Mouse (Mus musculus): ENCODE measurements around the gene Foxe3.

The Foxe3 gene

GRCm38 (mm10) chr4:114913594-114913962 is 12.2 kb downstream of the Foxe3 start:
- DNase-seq: peak; percentile 31 to 52

DNA sequence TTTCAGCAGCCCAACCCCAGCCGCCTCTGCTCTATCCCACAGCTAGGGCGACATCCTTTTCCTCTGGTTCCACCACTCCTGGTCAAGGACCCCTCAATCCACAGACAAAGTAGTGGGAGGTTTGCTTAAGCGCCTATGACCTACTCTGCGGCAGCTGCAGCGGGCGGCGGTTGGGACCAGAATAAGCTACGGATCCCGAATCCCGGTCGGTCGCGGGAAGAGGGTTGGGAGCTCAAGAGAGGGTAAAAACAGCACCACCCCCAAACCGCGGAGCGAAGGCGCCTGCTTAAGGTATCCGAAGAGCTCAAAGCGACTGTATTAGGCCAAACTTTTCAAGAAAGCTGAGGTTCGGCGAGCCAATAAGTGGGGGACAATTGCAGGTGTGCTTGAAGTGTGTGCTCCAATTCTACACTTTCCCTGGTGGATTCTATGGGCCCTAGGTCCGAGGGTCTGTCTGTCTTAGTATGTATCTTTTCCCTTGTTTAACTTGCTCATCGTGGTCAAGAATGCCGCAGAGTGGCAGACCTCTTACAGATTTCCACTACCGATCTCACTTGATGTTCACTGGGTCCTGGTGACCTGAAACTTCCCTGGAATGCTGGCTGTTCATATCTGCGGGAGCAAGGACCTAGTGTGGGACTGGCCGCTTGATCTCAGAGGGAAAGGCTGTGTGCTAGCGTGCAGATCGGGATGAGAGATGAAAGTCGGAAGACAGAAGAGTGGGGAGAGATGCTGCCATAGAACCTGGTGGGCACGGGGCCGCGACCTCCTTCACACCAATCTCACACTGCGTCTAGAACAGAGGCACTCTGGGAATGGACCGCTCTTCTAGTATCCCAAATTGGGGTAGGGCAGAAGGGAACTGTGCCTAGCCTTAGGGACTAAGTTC is 12.9 kb downstream of the Foxe3 start:
- DNase-seq: no peak

GRCm38 (mm10) chr4:114909602-114910484 is 16.0 kb downstream of the Foxe3 start:
- no peak for DNase-seq

DNA sequence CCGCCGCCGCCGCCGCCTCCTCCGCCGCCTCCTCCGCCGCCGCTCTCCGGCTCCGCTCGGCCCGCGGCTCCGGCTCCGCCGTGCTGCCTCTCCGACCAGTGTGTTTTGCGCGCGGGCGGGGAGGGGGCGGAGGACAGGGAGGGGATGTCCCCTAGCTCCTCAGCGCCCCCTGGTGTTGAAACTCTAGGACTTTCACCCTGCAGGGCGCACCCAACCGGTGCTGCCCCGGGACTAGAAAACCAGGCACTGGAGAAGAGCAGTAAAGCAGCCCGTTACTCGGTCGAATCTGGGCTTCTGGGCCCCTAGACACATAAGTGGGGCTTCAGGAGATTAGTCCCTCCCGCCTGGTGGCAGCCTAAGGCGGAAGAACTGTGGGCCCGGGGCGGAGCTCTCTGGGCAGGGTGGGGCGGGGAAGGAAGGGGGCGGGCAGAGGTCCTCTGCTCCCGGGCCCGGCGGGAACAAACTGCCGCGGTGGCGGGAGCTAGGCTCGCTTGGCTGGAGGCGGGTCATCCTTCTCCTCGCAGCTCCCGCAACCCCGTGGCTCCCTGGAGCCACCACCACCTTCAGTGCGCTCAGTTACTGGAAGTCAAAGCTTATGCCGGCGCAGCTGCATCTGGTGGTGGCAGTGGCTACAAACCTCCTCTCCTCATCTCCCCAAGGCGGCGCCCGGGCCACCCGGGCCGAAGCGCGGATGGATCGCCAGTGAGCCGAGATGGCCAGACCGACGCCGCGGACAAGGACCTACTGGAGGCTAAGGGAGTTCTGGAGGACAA is 16.8 kb downstream of the Foxe3 start, which contains the start of gene Foxd2:
Foxd2 (minus strand) TSS at position 45 of the 773 bp plus-strand sequence.
- peak; percentile 78 to 85 for DNase-seq

DNA sequence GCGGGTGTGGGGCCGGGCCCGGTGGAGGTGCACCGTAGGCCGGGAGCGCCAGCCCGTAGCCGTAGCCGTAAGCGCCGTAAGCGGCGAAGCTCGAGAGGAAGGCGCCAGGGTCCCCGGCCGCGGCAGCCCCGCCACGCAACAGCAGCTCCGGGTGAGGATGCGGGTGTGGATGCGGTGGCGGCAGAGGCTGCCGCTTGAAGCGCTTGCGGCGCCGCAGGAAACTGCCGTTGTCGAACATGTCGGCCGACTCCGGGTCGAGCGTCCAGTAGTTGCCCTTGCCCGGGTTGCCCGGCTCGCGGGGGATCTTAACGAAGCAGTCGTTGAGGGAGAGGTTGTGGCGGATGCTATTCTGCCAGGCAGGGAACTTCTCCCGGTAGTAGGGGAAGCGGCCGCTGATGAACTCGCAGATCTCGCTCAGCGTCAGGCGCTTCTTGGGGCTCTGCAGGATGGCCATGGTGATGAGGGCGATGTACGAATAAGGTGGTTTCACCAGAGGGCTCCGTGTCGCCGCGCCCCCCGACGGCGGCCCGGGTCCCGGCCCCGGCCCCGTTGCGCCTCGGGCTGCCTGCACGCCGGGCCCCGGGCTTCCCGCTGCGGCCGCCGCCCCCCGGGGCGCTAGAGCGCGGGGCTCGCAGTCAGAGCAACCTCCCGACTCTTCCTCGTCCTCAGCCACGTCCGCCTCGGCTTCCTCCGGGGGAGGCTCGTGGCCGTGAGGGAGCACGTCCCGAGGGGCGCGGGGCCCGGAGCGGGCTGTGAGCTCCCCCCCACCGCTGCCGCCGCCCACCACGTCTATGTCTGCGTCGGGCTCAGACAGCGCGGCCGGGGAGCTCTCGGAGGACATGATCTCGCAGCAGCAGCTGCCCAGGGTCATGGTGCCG is 17.6 kb downstream of the Foxe3 start:
- no peak for DNase-seq

GRCm38 (mm10) chr4:114907056-114907917 is 18.5 kb downstream of the Foxe3 start:
- no peak for DNase-seq

- DNase-seq: no peak
These were observed 19.7 kb downstream of the Foxe3 start for GRCm38 (mm10) chr4:114905969-114906680.

DNA sequence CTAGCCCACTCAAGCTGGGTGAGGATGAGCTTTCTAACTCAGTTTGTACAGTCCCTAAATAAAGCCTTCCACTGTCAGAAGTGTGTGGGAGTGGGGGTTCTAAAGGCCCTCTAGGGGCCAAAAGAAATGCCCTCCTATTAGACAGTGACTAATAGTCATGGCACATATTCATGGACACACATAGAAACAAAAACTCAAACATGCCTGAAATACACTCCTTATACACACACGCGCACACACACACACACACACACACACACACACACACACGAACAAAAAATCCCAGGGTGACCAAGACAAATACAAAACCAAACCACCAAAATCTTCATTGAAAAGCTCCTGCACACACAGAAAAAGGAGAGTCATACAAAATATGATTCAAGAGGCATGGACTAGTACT is 20.3 kb downstream of the Foxe3 start:
- DNase-seq: no peak

GRCm38 (mm10) chr4:114903422-114903782 is 22.4 kb downstream of the Foxe3 start:
- DNase-seq: no peak

DNA sequence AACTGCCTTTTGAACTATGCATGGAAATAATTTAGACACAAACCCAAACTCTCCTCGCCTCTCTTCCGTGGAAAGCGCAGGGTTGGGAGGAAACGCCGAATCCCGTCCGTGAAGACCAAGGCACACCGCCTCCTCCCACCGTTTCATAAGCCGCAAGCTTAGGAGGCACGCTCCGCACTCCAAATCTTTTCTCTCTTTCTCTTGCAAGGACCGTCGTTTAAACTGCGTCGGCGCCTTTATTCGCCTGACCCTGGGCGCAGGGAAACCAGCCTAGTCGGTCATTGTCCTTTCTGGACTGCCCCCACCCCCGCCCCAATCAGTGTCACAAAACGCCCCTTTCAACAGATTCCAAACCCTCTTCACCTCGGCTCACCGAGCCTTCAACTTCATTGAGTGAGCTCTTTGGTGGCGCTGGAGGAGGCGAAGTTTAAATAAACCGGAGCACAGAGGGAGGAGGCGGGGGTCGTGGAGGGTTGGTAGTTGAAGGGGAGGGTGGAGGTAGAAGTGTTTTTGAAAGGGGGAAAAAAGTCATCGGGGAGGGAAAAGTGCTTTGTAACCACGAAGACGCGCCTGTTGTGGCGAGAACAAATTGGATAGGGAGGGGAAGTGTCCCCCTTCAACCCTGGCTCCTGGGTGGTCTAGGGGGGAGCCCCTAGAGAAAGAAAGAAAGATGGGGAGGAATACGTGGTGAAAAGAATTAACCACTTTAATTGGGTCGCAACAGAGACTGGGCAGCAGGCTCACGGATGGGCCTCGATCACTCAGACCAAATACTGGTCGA is 23.0 kb downstream of the Foxe3 start:
- no peak for DNase-seq

DNA sequence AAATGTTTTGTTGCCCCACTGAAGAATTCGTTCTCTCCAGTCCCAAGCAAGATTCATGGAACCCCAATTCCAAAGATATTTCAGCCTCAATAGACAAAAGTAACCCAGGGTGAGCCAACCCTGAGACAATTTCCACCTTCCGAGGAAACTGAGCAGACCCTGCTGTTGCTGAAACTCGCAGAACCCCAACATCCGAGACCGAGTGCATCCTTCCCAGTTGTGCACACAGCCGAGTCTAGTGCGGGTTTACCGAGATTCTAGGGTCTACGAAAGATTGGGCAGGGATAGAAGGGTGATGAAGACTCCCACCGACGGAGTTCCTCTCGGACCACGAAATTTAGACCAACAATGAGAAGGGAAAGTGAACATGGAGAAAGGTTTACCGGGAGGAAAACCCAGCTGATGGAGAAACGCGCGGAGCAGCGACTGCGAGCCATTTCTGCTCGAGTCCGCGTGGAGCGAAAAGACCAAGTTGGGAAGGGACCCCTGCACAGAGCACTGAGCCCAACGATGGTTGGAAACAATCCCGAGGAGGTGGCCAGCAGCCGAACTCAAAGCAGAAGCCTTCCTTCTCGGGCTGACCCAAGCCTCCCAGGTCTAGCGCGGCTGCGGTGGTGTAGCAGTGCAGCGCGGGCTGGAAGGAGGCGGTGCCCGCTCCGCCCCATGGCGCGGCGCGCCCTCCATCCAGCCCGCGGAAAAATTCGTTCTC is 24.0 kb downstream of the Foxe3 start:
- DNase-seq: no peak

- DNase-seq: no peak
These were observed 24.8 kb downstream of the Foxe3 start for GRCm38 (mm10) chr4:114900866-114901642.

DNA sequence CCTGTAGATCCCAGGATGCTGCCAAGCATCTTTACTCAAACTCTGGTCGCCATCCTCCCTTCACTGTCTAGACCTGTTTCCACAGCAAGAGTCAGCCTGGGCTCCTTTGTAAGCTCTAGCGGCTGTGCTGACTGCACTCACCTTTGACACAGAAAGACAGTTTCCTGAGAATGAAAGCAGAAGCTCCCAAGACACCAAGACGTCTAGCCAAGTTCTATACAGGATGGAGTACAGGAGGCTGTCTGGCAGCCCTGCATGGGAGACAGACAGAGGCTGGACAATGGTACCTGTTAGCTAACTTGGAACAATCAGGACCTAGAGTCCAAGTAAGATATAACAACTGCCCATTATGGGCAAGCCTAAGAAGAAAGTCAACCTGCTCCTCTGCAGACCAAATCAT is 25.9 kb downstream of the Foxe3 start:
- DNase-seq: no peak

DNA sequence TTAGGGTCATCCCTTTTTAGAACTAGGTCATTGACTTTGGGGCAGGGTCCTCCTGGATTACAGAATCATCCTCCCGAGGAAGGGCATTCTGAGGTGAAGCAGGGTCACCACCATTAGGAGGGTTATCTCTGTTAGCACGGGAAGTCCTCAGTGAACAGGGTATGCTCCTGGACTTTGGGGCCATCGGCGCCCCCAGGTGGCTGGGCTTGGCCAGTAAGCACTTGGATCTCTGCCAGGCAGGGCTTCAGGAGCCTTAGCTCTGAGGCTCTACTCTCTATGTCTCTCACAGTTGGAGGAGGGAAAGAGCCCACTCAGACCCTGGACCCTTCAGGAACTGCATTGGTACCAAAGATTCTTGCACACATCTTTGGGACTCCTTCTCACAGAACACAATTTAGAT is 28.0 kb downstream of the Foxe3 start:
- peak in 1 of 2 experiments; percentile 33 for DNase-seq

GRCm38 (mm10) chr4:114882232-114882631 is 43.6 kb downstream of the Foxe3 start:
- no peak for DNase-seq

DNA sequence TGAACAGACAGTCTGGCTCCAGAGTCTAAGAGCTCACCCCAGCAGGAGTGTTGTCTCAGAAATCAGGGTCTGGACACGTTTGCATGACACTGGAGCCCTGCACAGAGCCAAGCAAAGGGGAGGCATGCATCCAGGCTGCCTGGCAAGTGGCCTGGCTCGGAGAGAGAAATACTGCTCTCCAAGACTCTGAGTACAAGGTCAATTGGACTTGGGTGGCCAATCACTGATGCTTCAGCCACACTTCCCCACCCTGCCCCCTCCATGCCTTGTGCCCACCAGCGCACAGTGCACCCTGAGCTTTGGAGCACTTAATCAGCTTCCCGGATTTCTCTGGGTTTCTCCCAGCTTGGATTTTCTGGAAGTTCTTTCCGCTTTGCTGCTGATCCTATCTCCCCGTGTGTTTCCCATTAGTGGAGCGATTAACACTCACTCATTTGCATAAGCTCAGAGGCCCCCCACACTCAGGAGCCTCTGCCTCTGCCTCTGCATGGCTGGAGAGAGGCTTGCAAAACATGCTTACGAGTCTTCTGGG is 49.3 kb downstream of the Foxe3 start:
- no peak for DNase-seq

Measured in kidney, adult 8-10 months (tissue).